Mouse (Mus musculus): Measurements from ENCODE around the gene Tmem209. TPM values are rescaled to one million over a fixed set of nuclear protein-coding genes. Genes with fewer than 3 reads are reported as not detected.

The Tmem209 gene
- total RNA-seq (2021) = 10 to 100 TPM; 23.3 to 27.3 TPM
- long read RNA-seq, experiment 1, transcript Tmem209-204 (15 exons, 3,485 nt) = major isoform, 11 of 16 reads
- long read RNA-seq, experiment 1, partial matches to known transcripts = 3 of 16 reads
- long read RNA-seq, experiment 1, other reads (novel, unspliced or antisense) = 2 of 16 reads
- long read RNA-seq, experiment 2, partial matches to known transcripts = 0 of 4 reads
- long read RNA-seq, experiment 2, other reads (novel, unspliced or antisense) = 0 of 4 reads

DNA sequence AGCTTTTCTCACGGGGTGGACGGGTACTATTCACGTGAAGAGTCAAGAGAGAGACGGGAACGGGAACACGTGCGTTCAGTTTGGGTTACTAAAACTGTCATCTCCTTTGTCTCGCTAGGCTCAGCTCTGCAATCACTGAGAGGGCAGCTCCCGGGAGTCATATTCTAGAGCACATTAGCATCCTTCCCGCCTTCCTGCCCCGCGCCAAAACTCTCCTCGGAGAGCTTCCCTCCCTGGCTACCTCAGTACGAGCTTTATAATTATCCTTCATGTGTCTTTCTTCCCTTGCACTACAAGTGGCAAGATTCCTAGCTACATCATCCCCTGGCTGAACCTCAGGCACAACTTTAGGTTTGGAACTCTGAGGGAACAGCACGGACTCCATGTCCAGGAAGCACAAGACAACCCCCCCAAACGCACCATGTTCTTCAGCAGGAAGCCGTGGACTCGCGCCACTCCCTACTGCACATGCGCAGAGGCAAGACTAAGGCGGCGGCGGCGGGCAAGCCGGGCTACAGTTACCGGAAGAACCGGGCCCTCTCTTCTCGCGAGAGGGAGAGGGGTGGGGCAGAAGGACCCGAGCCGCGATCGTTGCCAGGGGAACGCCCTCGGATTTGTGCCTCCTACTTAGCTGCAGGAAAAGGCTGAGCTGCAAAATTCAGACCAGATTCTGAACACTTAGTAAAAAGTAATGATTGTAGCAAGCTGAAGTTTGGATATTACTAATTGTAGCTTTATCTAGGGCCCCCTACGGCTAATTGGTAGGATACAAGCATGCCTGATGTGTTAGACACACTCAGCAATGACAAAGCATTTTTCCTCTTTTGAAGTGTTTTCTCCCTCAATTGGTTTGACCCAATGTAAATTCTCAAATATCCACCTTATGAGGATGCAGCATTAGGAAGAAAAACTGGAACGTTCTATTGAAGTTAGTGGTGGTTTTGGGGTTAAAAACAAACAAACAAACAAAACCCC, at the start of gene Tmem209, which contains the start of gene Ssmem1:
Tmem209 (minus strand) TSS at position 519 of the 975 bp plus-strand sequence.
Ssmem1 (plus strand) TSS at position 585 of the 975 bp plus-strand sequence.
- DNase-seq = peak; percentile 100

DNA sequence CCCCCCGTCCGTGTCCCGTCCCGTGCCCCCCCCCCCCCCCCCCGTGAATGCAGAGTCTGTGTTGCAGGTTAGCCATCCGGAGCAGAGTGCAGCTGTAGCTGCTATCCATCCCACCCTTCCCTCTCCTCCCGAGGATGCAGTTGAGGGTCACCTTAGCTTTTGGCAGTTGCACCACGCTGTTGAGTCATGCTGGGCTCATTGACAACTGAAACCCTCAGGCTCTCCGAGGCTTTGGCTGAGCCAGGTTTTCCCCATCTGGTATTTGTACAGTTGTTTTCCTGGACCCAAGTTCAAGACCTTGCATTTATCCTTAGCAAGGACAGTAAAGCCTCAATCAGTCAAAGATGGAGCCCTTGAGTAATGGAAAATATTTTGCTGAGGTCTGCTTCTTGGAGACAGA, 46.5 kb upstream of the Tmem209 start:
- DNase-seq = peak; percentile 79 to 82

DNA sequence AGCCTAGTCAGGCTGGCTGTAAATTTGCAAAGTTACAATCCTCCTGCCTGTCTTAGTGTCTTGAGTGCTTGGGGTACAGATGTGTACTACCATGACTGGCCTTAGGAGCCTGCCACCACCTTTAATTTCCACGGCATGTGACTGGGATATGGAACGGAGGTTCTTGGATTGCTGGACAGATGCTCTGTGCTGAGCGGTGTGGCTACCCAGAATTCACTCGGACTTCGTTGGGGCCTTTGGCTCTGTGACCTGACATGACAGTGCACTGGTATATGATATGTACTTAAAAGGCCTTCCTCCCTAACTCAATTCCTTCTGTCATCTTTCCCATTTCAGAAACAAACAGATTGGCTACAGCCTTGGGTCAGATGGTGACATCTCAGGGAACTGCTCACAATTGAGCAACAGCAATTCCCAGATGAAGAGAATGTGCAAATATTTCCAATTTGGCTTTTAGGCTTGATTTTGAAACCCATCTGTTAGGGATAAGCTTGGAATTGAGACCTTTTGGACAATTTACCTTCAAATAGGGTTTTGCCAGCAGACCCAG, 45.1 kb upstream of the Tmem209 start:
- DNase-seq = no peak

DNA sequence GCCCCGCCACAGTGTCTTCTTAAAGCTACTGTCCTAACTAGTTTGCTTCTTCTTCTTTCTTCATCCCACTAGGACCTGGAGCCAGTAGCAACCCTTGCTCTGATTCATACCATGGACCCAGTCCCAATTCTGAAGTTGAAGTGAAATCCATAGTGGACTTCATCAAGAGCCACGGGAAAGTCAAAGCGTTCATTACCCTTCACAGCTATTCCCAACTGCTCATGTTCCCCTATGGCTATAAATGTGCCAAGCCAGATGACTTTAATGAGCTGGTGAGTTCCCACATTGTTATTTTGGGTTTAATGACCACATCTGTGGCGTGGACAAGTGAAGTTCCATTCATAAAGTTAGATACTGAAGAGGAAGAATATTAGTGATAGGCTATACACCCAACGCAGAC, 44.5 kb upstream of the Tmem209 start:
- DNase-seq = no peak

DNA sequence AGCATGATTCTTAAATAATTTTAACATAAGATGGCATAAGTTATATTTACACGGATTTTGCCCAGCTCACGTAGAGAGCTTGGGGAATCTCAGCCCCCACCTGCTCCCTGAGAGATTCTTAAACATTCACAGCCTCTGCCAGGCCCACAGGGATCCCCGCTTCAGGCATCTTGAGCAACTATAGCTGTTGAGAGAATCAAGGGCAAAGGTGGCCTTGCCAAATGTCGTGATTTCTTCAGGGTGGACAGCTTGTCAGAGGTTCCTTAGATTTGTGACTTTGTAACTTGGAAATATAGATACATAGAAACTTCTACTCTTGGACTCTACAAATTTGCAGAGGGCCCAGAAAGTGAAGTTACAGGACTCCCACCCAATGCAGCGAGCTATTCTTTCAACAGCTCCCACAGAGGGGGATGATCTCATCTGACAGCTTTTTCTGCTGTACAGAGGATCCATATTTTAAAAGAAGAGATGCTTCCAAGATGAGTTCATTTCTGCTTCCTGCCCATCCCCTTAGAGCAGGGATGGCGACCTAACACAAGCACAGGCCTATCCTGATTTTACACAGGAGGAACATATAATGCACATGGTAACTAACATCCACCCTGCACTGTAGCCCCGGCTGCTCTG, 43.9 kb upstream of the Tmem209 start:
- peak in 1 of 2 experiments; percentile 18 for DNase-seq

DNA sequence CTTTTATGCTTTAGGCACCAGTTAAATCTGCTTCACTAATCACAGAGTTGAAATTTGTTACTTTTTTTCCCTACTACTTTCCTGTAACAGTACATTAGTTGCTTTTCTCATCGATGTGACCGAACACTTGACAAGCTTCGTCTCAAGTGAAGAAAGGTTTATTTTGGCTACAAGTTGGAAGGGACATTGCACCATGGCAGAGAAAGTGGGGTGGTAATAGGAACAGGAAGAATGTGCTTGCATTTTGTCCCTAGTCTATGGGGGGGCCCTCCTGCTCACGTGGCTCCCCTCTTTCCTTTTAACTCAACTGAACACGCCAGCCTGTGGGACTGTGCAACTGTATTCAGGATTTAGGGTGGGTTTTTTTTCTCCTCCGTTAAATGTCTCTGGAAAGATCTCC, 43.0 kb upstream of the Tmem209 start:
- no peak for DNase-seq

DNA sequence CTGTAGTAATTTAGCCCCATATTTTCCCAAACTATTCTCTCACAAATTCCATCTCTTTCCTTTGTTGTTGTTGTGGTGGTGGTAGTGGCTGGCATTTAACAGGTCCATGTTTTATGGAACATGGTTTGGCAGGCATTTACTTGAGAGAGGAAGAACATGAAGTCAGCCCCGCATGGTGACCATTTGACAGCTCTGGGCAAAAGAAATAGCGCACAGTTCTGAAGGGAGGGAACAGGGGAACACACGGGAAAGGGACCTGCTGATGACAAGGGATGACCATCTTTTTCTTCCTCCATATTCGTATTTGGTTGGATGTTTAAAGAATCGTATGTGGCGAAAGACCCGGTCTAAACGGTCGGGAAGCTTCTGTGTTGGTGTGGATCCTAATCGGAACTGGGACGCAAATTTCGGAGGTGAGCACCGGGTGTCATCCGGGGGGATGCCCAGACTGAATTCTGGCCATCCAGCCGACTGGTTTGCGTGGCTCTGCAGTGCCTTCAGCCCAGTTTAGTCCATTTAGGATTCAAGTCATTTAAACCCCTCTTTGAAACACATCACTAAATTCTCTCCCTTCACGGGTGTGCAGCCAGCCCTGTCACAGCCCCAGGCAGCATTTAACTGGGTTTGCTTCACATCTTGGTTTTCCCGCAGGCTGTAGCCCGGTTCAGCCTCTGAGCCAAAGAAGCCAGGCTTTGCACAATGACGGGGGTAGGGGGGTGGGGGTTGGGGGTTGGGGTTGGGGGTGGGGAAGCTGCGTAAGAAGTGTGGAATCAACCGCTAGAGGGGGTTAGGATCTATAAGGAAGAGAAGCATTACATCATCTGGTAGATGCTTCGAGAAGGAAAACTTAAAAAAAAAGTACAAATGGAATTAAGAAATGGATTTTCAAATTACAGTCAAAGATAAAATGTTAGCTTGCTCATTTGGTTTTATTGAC, 42.3 kb upstream of the Tmem209 start:
- DNase-seq = no peak

DNA sequence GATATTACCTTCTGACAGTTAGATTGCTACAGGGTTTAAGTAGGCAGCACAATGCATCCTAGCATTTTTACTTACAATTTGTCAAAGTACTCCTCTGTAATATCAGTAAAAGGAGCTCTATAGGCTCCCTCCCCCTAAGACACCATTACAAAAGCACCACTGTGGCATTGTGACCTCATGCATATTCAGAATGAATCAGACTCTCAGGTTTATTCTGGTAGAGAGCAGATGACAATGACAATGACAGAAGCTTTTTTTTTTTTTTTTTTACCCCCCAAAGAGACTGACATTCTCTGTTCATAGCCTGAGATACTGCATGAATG, 41.6 kb upstream of the Tmem209 start:
- DNase-seq = no peak

DNA sequence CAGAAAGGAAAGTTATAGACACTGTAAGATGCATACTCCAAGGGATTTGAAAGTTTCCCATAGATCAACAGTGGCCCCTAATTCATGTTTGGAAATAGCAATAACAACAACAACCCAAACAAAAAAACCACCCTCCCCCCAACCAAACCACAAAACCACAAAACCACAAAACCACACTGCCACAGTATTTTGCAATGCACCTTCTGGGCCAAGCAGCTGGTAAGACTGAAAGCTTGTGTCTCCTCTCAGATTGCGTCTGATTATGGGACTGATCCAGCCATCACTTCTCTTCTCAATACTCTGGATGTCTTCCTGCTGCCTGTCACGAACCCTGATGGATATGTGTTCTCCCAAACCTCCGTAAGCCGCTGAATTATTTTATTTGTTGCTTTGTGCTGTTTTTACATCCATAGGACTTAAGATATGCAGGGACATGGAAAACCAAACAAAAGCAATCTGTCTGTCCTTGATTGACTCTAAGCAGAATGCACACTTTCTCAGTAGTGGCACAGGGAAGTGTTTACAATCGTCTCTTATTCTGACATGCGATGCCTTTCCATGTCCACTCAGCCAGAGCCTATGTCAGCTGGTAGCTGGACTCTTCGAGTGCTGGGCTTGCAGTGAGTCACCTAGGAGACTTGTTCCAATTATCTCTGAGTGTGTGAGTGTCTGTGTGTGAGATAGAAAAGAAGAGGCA, 41.1 kb upstream of the Tmem209 start:
- DNase-seq = no peak

DNA sequence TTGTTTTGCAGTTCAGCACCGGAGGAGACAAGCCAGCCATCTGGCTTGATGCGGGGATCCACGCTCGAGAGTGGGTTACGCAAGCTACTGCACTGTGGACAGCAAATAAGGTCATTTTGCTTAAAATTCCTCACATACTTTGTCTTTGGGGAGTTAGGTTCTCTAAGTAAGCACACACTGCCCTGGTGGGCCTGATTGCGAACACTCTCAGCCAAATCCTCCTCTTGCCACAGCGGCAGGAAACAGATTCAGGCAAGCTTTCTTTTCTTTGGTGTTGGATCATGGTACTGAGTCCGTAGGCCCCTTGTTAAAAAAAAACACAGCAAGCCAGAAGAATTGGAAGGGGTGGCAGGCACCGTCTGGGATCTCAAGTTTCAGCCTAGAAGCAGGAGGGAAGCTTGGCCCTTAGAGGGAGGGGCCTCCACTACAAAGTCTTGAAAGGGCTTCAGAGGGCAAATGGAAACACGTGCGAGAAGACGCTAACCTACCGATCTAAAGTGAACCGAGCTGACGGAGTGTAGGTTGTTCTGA, 39.7 kb upstream of the Tmem209 start:
- no peak for DNase-seq

DNA sequence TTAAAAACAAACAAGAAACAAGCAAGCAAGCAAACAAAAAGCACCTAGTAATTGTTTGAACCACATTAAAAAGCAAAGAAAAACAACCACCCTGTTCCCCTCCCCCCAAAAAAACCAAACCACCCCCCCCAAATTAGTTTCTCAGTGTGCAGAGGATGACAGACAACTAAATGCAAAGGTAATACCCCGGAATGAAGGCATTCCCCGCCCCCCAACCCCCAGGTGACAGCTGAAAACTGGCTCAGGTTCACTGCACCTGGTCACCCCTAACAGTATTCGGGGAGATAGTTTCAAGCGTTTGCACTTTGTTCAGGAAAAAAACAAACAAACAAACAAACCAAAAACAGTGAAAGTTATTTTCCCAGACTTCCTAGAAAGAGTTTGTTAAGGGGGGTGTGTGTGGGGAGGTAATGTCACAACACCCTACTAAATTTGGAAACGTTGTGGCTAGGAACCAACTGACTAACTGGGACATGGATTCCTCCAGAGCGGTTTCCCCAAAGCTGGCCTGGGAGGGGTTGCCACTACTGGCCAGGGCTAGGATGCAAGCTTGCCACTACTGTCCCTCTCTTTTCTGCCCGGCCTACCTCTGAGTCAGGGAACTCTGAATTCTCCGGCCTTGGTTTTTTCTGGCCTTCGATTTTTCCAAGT, 38.2 kb upstream of the Tmem209 start:
- DNase-seq = peak; percentile 55 to 69

DNA sequence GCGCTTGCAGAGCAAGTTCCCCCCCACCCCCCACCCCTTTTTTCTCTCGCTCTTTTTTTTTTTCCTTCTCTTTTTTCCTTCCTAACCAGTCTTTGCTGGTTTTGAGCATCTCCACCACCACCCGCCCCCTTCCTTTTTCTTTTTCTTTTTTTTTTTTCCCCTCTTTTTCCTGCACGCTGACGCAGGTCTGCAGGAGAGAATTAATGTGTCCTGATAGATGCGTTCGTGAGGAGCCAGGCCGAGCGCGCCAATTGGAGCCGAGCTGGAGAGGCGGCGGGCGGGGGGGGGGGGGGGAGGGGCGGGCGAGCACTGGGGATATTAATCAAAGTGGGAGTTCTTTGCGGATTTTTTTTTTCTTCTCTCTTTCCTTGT, 37.7 kb upstream of the Tmem209 start:
- DNase-seq = peak; percentile 36 to 58

DNA sequence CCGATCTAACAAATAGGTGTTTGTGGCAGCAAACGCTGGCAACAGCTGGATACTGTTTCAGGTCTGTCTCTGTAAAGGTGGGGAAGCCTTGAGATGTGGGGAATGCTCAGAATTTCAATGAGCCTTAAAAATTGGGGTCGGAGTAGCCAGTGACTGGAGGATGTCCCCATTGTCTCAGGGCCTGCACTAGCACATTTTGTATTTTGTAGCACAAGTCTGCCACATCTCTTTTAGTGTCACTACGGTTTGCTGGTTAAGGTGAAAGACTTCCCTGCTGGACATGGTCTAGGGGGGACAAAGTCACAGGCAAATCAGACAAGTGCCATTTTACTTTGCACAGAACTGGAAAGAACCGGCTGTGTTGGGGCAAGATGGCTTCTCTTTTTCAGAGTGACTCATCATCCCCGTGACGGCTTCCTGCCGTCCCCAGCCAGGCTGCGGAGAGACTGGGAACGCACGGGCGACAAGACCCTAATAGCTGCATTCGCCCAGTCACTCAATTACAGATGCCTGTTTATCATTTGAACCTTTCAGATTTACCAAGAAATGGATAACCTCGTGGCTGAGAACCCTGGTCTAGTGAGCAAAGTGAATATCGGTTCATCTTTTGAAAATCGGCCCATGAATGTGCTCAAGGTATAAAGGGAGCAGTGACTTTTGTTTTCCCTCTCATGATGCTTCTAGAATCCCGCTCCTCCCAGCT, 37.1 kb upstream of the Tmem209 start:
- DNase-seq = peak; percentile 37 to 50

DNA sequence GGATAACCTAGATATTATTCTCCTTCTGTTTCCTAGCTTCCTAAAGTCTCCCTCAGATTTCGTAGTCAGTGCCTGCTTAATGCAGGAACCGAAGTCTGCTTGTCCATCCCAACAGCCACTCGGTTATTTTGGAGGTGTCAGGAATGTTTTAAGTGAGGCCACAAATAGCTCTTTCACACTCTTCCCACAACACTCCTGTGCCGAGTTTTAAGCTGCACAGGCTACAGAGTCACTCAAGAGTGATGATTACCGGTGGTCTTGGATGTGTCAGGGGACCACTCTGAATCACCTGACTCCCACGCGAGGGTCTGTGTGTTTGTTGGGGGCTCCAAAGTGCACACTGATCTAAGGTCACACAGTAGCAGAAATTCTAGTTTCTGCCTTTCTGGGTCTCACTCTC, 36.1 kb upstream of the Tmem209 start:
- DNase-seq = no peak

DNA sequence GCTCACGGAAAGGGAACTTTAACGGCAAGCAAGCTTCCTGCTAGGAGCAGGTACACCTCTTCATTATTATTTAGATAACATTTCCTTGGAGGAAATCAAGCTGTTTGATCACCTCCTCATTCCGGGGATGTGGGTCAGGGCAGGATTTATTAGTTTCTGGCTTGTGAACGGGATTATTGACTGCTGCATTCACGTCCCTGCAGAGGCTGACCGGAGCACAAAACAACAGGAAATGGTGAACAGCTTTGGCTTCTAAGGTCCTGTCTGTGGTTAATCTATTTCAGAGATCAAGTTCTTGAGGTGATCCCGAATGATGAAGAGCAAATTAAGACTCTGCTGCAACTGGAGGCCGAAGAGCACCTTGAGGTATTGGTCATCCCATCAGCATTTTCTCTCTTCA, 34.3 kb upstream of the Tmem209 start:
- no peak for DNase-seq

DNA sequence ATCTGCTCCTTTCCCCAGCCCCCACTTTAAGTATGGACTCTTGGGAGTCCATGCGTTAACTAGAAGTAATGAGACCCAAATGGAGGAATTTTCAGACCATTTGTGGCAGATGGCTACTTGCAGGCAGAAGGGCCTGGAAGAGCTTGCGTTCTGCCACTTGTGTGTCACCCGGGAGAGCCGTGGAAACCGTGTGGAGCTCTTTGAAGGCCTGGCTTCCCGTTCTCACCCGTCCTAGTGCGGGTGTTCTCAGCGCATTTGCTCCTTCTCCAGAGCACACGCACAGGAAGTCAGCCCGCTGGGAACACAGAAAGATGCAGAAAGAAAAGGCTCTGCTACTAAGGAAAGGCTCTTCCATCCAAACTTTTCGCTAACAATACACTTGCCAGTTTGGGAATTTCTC, 33.5 kb upstream of the Tmem209 start:
- no peak for DNase-seq

DNA sequence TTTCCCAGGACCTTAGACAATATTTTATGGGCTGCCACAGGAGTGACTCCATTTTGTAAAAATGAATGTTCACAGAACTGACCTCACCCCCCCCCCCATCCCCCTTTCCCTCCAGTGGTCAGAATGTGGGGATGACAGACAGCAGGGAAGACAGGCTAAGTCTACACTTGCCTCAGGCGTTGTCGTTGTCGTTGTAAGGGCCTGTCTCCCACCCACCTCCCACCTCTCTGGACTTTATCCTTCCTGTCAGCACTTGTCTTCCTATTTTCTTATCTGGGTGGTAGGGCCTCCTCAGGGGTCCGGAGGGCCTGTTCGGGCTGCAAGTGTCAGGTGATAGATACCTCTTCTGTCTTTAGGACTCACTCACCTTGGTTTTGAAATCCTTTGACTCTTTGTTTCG, 32.7 kb upstream of the Tmem209 start:
- DNase-seq = no peak

DNA sequence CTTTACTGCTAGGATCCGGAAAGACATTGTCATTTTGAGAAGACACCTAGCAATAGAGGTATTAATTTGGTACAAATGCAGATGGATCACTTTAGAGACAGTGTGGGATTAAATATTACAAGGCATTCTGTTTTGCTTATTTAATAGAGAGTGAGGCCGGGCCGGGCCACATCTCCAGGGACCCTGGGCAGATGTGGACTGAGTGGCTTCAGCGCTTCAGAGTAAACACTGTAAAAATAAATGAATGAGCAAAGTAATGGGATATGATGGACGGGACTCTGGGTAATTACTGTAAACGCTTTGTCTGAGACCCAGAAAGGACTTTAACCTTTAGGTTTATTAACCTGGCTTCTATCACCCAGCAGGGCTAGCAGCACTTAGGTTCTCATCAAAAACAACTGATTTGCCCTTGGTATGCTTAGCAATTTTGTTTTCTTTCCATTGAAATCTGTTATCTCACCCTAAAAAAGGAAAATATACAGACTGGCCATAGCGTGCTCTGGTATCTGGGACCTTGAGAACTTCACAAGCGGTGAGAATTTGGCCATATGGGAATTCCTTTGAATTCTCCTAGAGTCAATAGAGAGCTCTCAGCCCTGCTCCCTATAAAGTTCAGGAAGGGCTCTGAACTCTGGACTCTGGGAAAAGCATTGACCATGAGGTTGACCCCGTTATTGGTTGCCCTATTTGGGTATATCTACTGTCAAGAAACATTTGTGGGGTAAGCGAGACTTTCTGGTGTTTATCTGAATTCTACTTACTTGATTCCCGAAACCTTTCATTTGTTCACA, 31.6 kb upstream of the Tmem209 start, which contains the start of gene Cpa2:
Cpa2 (plus strand) TSS at position 574 of the 791 bp plus-strand sequence.
- DNase-seq = no peak

DNA sequence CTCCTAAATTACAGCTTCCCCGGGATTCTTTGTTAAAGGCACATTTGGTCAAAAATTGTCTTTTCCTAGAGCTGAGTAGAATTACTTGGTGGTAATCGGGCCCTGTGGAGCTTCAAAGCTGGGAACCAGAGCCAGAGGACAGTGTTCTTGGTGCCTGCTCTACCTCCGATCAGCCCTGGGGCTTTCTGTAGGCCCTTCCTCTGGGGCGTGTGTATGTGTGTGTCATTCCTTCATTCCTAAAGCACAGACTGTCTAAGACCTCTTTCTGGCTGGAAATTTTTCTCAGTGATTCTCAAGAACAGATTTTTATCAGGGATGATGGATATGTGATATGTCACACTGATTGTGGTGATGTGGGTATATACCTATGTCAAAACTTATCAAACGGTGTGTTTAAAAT, 29.2 kb upstream of the Tmem209 start:
- DNase-seq = no peak
